Mouse (Mus musculus) mouse embryonic stem cell (cell line): ENCODE data around the gene C4b.
"Not testable (repeated sequence)": the region's sequence is repeated elsewhere in the genome, so short reads cannot be mapped to it uniquely, and the experiment has no call there.

Source experiments
- in situ Hi-C, 2 experiments: fragments of 300-500 bp; cut with MboI; formaldehyde crosslinking; loops; 1 replicate in 1 of 2; 3 replicates in 1 of 2; pipeline ENCODE4 v1.14.3; 2019 to 2020; ENCODE audit warnings: low sequenced_read_pairs in 2 of 2, low pct_unique_long_range_greater_than_20kb in 1 of 2, mixed read lengths in 1 of 2; ENCODE audit not compliant: unreplicated experiment in 1 of 2

C4b gene

DNA sequence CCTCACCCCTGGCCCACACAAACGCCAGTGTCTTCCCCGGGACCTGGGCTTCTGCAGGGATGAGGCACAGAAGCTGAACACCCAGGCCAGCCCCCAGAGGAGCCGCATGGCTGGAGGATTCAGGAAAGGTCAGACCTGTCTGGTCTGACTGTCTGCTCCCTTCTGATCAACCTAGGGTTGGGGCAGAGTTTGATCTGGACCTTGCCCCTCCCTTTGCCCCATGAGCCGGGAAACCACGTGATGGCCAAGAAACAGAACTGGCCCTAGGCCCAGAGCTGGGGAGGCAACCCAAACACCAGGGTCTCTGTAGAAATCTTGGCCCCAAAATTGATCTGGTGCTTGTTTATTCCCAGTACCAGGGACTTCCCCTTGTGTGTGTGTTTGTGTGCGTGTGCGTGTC lies at the start of gene C4b:
Gene C4b, minus strand, starts transcription at position 164 of the 400 bp plus-strand sequence.
- in situ Hi-C loops, result no loop called here

DNA sequence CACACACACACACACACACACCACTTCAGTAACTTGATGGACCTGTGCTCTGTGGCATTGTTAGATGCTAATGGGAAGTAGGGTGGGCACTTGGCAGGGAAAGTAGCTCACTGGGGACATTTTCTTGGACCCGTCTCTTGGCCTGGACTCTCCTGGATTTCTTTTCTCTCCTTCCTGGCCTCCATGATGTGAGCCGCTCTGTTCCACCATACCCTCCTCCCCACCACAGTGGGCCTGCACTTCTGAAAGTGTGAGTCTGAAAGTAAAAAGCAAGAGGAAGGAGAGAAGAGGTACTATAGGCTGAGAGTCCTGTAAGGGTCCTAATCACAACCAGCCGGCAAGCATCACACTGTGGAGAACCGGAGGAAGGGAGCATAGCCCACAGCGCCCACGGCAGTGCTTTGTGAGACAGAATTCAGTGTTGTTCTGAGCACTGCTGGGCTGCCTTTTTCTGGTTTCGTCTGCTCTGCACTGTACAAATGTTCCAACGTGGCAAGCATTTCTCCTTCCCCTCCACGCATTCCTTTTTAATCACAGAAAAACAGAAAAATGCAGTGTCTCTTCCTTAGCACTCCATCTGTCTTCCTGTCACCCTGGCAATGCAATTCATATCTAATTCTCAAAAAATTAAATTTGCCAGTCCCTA lies 34.1 kb upstream of the C4b start:
- in situ Hi-C loops, result loop anchor here (25.0 kb wide), 2 partner anchors 541 to 566 kb away; partner anchors contain the start of genes H2-Ob (in 1 of the 2) and Tap2 (in 1 of the 2)

DNA sequence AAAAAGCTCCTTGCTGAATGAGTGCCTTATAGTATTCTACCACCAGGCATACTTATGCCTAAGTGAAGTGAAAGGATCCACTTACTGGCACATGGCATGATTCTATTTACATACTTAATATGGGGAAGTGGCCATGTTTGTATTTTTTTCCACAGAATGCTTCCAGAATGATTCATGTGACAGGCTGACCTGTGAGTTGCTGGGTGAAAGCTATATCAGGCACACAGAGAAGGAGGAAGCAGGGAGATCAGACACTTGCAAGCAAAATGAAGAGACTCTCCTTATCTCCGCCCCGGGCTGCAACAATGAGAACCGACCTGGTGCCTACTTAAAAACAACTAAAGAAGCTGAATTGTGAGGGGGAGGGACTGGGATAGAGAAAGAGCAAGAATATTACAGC lies 17.8 kb upstream of the C4b start:
- in situ Hi-C loops, result no loop called here

DNA sequence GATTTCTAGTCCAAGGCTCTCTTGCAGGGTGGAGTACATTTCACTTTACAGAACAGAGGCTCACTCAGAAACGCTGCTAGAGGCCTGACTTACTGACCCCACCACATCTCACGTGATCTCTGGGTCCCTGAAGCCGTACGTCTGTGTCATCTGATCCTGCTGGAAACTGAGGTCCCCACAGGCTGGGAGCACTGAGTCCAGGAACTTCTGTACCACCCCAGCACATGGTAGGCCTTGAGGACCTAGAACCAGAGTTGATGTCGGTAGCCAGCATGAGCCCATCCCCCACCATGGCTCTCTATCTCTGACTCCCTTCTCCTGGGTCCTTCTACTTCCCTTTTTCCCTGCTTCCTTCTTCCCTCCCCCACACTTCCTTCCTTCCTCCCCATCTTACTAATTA lies 2.8 kb upstream of the C4b start:
- in situ Hi-C loops, result no loop called here

DNA sequence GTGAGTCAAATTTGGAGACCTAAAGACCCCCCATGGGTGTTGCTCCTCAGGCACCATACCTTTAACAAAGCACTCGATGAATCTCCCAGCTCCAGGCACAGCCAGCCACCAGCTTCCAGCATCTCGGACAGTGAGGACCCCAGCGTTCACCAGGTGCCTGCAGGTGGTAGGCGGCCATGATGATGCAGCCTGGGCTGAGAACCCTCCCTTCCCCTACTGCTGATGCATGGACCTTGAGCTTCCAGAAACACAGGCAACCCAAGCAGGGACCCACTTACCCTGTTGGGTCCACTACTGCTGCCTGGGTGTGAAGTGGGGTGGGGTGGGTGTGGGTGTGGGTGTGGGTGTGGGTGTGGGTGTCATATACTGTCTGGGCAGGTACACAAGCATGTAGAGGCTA lies 1.5 kb upstream of the C4b start:
- in situ Hi-C loops, result not testable (repeated sequence)

DNA sequence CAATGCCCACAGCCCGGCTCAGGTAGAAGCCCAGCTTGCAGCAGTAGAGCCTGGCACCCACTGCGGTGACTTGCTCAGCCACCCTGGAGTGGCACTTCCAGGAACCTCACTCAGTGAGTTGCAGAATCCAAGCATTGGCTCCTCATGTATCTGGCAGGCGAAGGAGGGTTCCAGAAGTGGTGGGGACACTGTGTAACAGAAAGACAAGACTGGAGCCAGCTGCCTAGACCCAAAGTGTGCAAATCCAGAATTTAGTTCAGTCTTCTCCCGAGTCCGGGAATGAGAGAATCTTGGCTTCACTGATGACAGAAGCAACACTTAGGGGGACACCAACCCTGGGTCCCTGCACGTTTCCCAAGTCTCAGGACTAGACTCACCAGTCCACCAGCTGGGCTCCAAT lies 929 bp upstream of the C4b start:
- in situ Hi-C loops, result not testable (repeated sequence)

DNA sequence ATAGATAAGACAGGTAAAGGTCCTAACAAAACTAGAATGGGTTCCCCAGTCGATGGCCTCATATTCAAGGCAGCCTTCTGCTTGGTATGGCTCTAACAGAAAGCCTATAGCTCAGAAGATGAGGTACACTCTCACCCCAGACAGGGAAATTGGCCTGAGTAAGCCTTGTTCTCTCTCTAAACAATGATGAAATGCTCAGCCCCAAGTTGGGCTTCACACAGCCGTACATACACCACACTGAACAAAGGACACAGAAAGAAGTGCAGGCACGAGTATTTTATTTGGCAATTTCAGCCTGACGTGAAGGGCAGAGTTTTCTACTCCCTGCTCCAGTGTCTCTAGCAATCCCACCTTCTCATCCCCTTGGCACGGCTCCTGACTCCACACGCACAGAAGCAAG lies 524 bp upstream of the C4b start:
- in situ Hi-C loops, result no loop called here

DNA sequence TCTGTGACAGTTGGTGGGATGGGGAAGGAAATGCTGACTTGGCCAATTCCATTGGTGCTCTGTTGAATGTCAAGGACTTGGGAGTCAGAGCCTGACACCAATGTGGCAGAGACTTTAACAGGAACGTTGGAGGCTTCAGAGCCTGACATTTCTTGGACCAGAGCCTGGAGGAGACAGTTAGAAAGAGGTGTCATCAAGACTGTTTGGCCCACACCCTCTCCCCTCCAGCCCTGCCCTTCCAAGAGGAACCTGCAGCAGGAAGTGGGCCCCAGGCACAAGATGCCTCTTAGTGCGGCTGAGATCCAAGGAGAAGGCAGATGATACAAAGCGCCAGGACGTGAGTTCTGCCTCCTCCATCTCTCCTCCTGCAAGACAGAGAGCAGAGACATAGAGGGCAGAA lies 3.4 kb downstream of the C4b start:
- in situ Hi-C loops, result no loop called here

DNA sequence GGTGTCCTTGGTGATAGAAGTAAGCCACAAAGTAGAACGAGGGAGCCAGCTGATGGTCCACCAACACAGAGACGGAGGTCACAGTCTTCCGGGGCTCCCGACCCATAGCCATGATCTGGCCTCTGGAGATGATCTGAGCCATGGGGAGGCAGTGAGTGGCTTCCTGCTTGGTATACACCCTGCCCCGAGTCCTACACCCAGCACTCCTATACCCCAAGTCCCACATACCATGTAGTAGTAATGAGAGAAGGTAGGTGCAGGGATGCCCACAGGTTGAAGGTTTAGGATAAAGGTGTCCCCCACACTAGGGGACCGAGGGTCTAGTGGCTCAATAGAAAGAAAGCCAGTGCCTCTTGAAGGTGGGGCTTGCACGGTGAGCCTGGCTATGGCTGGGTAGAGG lies 4.0 kb downstream of the C4b start:
- in situ Hi-C loops, result not testable (repeated sequence)

DNA sequence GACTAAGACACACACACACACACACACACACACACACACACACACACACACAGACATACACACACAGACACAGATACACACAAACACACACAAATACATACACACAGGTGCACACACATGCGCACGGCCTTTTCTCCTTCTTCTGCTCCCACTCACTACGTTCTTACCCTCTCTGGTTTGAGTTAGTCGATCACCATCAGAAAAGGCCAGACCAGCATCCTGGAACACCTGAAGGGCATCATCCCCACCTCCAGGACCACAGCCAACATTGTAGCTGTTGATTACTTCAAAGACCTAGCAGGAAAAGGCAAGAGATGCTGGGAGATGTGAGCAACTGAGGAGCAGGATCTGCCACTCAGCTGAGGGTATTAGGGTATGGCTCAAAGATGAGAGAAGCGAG lies 6.2 kb downstream of the C4b start:
- in situ Hi-C loops, result not testable (repeated sequence)

DNA sequence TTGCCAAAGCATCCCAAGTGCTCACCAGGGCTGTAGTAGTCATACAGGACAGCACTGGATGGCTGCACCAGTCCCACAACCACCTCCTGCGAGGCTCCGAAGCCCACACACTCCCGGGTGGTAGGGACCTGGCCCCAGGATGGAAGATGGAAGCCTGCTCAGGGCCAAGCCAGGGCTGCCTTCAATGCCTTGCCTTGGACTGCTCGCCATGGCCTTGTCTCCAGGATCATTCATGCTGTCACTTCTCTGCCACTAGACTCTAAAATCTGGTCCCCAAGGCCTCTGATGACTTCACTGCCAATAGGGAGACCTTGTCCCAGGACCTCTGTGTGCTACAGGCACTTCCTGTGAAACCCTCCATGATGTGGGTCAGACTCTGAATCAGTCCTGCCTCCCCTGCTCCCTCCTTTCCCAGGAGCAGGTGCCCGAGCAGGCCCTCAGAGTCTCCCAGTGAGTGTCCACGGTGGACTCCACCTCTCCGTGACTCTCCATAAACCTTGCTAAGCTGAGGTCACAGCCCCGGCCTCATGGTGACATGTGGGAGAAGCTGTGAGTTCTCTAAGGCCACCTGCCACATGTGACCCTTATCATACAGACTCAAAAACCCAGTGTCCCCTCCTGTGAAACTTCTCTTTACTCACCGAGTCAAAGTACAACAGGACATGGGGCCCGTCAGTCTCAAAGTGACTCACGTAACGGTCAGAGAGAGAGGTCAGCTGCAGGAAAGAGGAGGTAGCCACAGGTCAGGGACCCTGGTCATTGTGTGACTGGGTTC lies 13.7 kb downstream of the C4b start:
- in situ Hi-C loops, result not testable (repeated sequence)

DNA sequence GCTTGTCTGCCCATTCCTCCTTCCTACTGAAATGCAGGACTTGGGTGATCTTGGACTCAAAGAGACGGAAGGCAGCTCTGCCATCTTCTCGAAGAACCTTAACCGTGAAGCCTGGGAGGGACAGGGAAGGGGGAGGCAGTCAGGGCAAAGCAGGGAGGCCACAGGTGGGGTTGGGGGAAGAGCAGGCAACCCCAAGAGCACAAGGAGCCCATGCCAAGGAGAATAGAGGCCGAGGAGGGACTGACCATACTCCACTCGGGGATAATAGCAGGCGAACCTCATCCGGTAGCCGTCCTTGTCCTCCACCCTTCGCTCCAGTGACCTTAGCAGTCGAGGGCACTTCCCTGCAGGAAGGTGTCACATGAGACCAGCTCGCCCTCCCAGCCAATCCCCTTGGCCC lies 14.5 kb downstream of the C4b start:
- in situ Hi-C loops, result not testable (repeated sequence)

DNA sequence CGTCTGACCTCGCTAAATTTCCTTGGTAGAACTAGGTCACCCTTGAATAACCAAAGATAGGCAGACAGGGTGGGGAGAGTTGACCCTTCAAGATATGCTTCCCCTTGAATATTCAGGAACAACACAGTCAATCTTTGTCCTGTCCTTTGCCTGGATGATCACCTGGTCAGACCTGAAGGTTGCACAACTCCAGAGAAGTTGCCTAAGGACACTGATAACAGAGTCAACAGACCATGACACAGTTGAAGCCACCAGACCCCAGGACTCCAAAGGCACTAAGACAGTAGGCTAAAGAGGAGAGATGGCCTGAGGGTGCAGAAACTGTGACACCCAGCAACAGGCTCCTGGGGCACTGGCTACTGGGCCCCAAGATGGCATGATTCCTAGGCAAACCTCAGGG lies 15.8 kb downstream of the C4b start:
- in situ Hi-C loops, result no loop called here

DNA sequence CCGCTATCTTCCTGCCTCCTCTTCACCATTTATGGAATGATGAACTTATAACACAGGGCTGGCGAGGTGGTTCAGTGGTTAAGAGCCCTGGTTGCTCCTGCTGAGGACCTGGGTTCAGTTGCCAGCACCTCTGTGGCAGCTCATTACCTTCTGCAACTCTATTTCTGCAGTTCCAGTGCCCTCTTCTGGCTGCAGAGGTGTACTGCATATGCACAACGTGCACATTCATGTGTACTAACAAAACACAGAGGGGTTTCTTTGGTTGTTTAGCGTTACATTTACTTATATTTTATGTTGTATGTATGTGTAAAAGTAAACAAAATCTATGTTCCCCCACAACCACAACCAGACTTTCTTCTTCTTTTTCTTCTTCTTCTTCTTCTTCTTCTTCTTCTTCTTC lies 20.6 kb downstream of the C4b start:
- in situ Hi-C loops, result loop anchor here in 1 of 2 experiments (25.0 kb wide), 1 partner anchor 214 kb away; the partner anchor contains the start of gene Neu1

DNA sequence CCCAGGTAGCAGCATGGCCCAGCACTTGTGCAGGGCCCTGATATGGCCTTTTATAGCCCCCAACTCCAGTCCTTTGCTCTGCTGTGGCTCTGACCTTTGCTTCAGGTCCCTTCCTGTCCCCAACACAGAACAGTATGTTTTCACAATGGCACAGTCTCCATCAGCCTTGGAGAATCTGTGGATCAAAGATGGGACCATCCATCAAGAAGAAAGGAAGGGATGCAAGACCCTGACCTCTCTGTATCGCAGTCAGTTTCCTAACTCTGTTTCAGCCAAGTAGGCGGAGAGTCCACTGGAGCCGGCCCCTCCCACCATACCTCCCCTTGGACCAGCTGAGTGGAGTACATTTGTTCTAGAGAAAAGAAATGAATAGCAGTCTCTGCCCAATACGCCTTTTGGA lies 21.4 kb downstream of the C4b start:
- in situ Hi-C loops, result loop anchor here in 1 of 2 experiments (25.0 kb wide), 1 partner anchor 215 kb away; the partner anchor contains the start of gene Neu1

DNA sequence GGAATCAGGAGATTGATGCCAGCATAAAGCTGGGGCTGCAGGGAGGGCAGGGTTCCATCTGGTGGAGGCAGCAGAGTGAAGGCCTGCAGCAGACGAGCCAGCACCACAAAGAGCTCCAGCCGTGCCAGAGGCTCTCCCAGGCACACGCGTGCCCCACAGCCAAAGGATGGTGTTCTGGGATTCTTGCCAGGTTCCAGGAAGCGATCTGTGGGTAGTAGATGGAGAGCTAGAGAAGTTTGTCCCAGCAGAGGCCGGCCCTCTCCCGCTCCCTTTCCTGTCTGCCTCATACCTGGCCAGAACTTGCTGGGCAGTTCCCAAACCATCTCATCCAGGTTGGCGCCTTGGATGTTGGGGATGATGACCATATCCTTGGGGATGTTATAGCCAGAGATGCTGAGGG lies 23.8 kb downstream of the C4b start:
- in situ Hi-C loops, result loop anchor here in 1 of 2 experiments (25.0 kb wide), 1 partner anchor 217 kb away; the partner anchor contains the start of gene Neu1

DNA sequence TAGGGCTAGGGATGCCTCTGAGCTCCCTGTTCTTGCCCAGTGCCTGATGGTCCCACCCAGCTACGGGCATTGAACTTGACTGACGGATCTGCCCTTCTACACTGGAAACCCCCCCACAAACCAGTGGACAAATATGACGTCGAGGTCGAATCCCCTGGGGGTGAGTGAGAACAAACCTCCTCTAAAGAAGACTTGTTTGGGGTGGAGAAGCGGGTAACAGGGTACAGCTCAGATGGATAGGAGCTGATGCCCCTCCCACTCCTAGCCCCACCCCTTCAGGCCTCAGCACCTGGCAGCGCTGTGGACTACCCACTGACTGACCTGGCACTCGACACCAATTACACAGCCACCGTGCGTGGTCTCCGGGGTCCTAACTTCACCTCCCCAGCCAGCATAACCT lies 26.3 kb downstream of the C4b start:
- in situ Hi-C loops, result loop anchor here in 1 of 2 experiments (25.0 kb wide), 1 partner anchor 220 kb away; the partner anchor contains the start of gene Neu1

DNA sequence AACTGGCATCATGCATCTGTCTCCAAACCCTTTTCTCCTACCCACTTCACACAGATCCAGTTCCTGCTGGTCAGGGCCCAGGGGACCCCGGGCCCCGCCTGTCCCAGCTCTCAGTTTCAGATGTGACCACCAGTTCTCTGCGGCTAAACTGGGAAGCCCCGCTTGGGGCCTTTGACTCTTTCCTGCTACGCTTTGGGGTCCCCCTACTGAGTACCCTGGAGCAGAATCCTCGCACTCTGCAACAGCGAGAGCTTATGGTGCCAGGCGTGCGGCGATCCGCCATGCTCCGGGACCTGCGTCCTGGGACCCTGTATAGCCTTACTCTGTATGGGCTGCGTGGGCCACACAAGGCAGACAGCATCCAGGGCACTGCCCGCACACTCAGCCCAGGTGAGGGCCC lies 27.4 kb downstream of the C4b start:
- in situ Hi-C loops, result loop anchor here in 1 of 2 experiments (25.0 kb wide), 1 partner anchor 221 kb away; the partner anchor contains the start of gene Neu1

DNA sequence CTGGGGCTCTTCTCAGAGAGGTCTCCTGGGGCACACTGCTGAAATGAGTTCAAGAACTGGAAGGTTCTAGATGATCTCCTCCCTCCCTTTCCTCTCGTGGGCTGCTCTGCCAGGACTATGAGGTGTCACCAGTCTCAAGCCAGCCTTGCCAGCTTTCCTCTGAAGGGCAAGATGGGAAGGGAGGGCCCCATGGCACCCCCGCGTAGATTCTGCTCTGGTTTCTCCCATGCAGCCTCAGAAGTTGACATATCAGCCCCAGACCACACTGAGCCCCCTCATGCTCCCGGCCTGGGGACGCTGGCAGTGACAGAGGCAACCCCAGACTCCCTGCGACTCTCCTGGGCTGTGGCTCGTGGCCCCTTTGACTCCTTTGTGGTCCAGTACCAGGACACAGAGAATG lies 28.2 kb downstream of the C4b start:
- in situ Hi-C loops, result loop anchor here in 1 of 2 experiments (25.0 kb wide), 1 partner anchor 222 kb away; the partner anchor contains the start of gene Neu1
